Mouse (Mus musculus) layer of hippocampus, adult 18-20 months (tissue): Measurements from ENCODE around the gene Nfix. TPM values are rescaled to one million over a fixed set of nuclear protein-coding genes. Genes with fewer than 3 reads are reported as not detected.
"Not testable (repeated sequence)": the region's sequence is repeated elsewhere in the genome, so short reads cannot be mapped to it uniquely, and the experiment has no call there.

ENCODE experiments used
- DNase-seq, 2 experiments: peaks; one replicate each; pipeline ENCODE4 v3.0.0; 2022; ENCODE audit warnings: low spot score in 2 of 2
- total RNA-seq, 2 experiments: library from RNA; stranded (reverse); gene quantifications; 2 replicates each; pipeline ENCODE4 v1.2.3; 2021

Gene Nfix
- total RNA-seq, 2 experiments from 2014 or later, result 379 to 429 TPM

DNA sequence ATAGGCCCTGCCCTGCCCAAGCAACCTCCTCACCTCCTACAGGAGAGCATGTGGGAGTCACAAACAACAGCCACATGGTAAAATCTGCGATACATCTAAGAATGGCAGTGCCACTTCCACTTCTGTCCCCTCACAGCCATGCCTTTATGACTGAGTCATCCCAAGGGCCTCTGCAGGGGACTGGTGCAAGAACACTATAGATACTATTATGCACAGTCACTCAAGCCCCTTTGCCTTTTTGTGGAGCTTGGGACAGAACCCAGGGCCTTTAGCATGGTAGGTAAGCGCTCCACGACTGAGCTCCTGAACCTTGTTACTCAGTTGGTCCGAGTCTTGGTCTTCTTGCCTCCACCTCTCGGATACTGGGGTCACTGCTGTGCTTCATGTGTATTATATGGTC lies 122.8 kb downstream of the Nfix start:
- no peak for DNase-seq

GRCm38 (mm10) chr8:84670295-84671006 lies 129.7 kb downstream of the Nfix start:
- not testable (repeated sequence) for DNase-seq

GRCm38 (mm10) chr8:84668731-84669485 lies 131.2 kb downstream of the Nfix start:
- no peak for DNase-seq

GRCm38 (mm10) chr8:84668081-84668480 lies 132.1 kb downstream of the Nfix start:
- DNase-seq, result no peak

- DNase-seq, result no peak
These were observed 134.7 kb downstream of the Nfix start for GRCm38 (mm10) chr8:84665385-84665893.

DNA sequence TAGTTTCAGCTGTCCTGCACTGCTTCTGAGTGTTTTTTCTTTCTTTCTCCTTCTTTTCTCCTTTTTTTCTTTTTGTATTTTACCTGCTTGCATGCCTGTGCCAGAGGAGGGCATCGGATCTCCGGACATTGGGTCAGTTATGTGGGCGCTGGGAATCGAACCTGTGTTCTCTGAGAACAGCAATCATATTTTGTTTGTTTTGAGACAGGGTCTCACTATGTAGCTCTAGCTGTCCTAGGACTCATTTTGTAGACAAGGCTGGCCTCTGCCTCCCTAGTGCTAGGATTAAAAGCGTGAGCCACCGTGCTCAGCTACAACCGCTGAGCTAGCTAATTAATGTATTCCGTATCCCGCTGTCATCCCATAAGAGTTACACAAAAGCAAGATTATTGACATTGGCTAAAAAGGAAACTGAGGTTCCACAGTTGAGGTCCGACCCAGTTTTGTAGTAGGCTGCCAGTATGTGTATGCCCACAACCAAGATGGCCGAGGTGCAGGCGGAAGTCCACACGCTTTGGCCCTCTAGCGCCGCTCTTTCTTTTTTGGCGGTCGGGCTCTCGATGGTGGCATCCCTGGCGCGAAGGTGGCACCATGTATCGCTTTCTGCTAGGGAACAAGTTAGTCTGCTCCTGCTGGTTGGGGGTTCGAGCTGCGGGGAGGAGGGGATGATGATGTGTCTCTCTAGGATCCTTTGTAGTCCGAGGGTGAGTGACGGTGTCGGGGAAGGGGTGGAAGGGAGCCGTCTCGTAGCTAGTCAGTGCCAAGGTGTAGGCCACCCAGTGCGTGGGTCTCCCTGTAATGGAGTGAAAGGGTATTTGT lies 135.4 kb downstream of the Nfix start:
- peak; percentile 74 to 89 for DNase-seq

GRCm38 (mm10) chr8:84663483-84664327 lies 136.4 kb downstream of the Nfix start:
- DNase-seq, result peak; percentile 94 to 97

GRCm38 (mm10) chr8:84662581-84663065 lies 137.5 kb downstream of the Nfix start, which contains the start of gene Ier2:
Ier2 (minus strand) TSS chr8:84662852.
- peak; percentile 81 to 93 for DNase-seq

GRCm38 (mm10) chr8:84661961-84662571 lies 138.1 kb downstream of the Nfix start:
- no peak for DNase-seq

DNA sequence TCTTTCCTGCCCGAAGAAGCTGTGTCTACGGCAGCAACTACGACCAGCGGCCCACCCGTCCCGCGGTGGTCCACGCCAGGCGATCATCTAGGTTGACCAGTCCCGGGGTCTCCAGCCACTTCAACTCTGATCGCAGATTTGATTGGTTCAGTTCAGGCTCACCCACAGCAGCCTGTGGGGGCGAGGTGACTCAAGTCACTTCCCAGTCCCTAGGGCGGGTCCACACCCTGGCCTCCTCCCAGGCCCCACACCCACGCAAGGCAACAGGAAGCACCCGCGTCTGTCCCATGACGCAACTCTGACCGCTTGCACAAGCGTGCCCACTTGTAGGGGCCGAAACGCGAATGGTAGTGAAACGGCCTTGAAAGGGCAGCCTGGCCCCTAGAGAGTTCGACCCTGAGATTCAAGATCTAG lies 138.7 kb downstream of the Nfix start:
- no peak for DNase-seq

- DNase-seq, result no peak
These were observed 139.2 kb downstream of the Nfix start for GRCm38 (mm10) chr8:84660819-84661457.

DNA sequence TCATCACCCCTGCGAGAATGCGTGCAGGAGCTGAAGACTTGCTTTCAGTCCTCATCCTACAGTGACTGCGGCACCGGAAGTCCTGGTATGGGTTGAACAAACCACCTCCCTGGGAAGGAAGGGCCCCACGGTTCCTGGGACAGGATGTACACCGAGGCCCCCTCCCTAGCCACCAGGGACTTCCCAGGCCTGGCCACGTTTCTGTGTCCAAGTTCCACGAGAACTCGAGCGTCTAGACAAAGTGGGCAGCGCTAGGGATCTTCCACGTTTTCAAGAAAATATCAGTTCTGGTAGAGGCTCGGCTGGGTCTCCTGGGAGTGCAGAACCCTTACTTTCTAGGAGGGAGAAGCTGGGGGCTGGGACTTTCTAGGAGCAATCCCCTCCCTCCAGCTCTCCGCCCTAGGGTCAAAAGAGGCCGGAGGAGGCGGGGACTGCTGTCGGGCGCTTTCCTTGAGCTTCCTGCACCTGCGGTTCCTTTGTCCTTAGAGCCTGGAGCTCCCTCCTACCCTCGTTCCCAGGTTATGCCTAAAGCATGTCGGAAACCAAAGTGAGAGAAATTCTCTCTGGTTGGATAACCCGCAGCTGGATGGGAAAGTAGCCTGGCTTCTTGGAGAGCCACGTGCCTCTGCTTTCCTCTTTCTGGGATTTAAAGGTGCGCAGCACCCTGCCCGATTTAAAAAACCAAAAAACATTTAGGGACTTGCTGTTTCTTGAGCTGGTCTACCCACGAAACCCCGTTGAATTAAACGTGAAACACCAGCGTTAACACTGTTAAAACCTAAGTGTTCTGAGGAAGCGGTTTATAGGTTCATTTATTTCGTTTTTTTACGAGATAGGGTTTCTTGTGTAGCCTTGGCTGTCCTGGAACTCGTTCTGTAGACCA lies 140.0 kb downstream of the Nfix start:
- DNase-seq, result no peak

- DNase-seq, result no peak
These were observed 141.2 kb downstream of the Nfix start for GRCm38 (mm10) chr8:84658951-84659350.

- DNase-seq, result no peak
These were observed 142.5 kb downstream of the Nfix start for GRCm38 (mm10) chr8:84657680-84658079.

GRCm38 (mm10) chr8:84657203-84657602 lies 142.9 kb downstream of the Nfix start:
- no peak for DNase-seq

DNA sequence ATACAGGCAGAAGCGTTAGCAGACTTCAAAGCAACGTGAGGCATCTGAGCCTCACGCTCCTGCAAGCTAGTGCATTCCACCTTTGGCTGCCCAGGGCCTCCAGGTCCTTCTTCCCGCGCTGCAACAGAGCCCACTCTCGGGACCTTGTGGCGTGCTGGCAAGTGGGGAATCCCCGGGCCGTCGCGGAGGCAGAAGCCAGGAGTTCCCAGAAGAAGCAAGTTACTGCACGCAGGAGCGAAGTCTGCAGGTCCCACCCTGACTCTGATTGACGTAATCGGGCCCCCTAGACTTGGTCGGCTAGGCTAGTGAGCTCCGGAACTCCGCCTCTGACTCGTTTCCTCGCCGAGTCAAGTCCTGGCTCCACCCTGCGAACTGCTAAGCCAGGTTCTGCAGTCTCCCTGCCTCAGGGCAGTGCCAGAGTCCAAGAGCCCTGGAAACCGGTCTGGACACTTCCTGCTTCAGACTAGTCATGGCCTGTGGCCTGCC lies 143.5 kb downstream of the Nfix start:
- DNase-seq, result no peak

DNA sequence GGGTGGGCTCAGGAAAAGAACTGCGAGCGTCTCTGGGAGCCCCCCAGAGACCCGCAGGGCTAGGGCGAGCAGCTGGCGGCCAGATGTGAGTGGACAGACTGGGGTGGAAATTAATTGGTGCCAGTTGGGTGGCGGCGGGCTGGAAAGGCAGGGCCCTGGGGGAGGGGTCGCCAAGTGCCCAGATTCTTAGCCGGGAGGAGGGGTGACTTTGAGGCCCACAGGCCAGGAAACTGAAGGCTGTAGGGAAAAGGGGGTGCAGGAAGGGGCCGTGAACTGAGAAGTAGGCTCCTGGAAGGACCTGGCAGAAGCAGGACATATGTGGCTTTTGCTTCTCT lies 144.0 kb downstream of the Nfix start:
- DNase-seq, result no peak
